Mouse (Mus musculus): Measurements from ENCODE around the gene 2410137M14Rik. TPM values are rescaled to one million over a fixed set of nuclear protein-coding genes. Genes with fewer than 3 reads are reported as not detected.
"Not testable (repeated sequence)": the region's sequence is repeated elsewhere in the genome, so short reads cannot be mapped to it uniquely, and the experiment has no call there.

Gene 2410137M14Rik
- polyA plus RNA-seq (2015; fragmentation: Nextera tagmentation; extraction: Ambion mirVana), result not detected in 2 replicates

- H3K36me3 ChIP-seq (ENCODE audit: control insufficient read depth, insufficient read depth, low read length), result no peaks in the 10 kb centered on the region
- no peaks in the 10 kb centered on the region for H3K9me3 ChIP-seq (replicated peaks; ENCODE audit: control insufficient read depth, low read length)
- WGBS, result 10% methylated on average over 18 of the region's 18 CpGs
- no peak for ATAC-seq (ENCODE audit: insufficient read depth, low FRiP score)
- peaks cover 13% of the 10 kb centered on the region for H3K4me1 ChIP-seq (ENCODE audit: control insufficient read depth, insufficient read depth, low read length)
- H3K4me2 ChIP-seq (ENCODE audit: low read depth, low read length), result peak within 1 kb of the TSS; percentile 42
- no peak within 1 kb of the TSS for H3K9ac ChIP-seq (ENCODE audit: low read length)
- H3K27me3 ChIP-seq (ENCODE audit: control insufficient read depth, insufficient read depth, low read length), result no peaks in the 10 kb centered on the region
- H3K27ac ChIP-seq (ENCODE audit: low read length), result no peak within 1 kb of the TSS
- 0 out of 2 replicates have a peak within 1 kb of the TSS, but pooled peaks have one; percentile 10 for H3K4me3 ChIP-seq (replicated peaks; ENCODE audit: low read length)
These were observed at the start of gene 2410137M14Rik for GRCm38 (mm10) chr17:36981221-36981813. Gene 2410137M14Rik, minus strand, starts transcription at chr17:36981237.

DNA sequence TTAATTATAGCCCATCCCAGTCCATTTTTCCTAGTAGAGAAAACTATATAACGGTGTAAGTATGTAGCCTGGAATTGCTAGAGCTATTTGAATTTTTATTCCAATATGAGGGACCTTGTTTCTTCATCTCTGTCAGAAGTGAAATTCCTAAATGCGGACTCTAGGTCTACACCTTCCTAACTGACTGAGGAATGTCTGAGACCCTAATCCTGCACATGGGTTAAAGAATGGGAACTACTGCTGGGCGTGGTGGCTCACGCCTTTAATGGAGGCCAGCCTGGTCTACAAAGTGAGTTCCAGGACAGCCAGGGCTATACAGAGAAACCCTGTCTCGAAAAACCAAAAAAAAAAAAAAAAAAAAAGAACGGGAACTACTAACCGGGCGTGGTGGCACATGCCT is 48.1 kb upstream of the 2410137M14Rik start:
- peak overlapping the region; percentile 54 for H3K4me3 ChIP-seq (replicated peaks; ENCODE audit: low read length)
- H3K4me1 ChIP-seq (ENCODE audit: control insufficient read depth, insufficient read depth, low read length), result no peaks in the 10 kb centered on the region
- H3K9ac ChIP-seq (ENCODE audit: low read length), result peak overlapping the region; percentile 63; the same call in 1 of the 2 replicates
- peak overlapping the region; percentile 92 for H3K27ac ChIP-seq (ENCODE audit: low read length)
- ATAC-seq (ENCODE audit: insufficient read depth, low FRiP score), result 0 out of 2 replicates have a peak, but pooled peaks have one; percentile 5
- peak overlapping the region; percentile 52 for H3K4me2 ChIP-seq (ENCODE audit: low read depth, low read length)
- no peaks in the 10 kb centered on the region for H3K36me3 ChIP-seq (ENCODE audit: control insufficient read depth, insufficient read depth, low read length)
- no peaks in the 10 kb centered on the region for H3K9me3 ChIP-seq (replicated peaks; ENCODE audit: control insufficient read depth, low read length)
- 66% methylated on average over 7 of the region's 8 CpGs for WGBS
- no peaks in the 10 kb centered on the region for H3K27me3 ChIP-seq (ENCODE audit: control insufficient read depth, insufficient read depth, low read length)

DNA sequence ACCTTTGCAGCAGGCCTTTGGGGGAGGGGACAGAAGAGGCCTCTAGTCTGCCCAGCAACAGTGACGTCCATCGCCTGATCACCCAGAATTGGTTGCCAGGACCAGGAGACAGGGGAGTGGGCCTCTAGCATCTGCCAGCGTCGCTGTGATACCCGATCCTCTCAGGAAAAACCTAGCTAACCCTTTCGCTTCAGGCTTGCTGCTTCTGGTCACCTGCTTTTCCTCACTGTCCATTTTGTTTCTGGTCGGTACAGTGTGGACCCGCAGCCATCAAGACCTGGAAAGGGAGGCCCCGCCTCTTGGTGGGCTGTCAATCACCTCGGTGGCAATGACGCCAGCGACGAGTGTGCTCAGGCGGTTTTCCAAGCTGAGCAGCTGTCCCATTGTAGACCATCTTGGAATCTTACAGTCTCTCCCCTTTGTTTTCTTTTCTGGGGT is 47.7 kb upstream of the 2410137M14Rik start:
- H3K27ac ChIP-seq (ENCODE audit: low read length), result peak overlapping the region; percentile 92
- H3K9ac ChIP-seq (ENCODE audit: low read length), result peak overlapping the region; percentile 63
- no peaks in the 10 kb centered on the region for H3K9me3 ChIP-seq (replicated peaks; ENCODE audit: control insufficient read depth, low read length)
- WGBS, result under 1% methylated on average over 14 of the region's 14 CpGs
- ATAC-seq (ENCODE audit: insufficient read depth, low FRiP score), result peak; percentile 97
- no peaks in the 10 kb centered on the region for H3K36me3 ChIP-seq (ENCODE audit: control insufficient read depth, insufficient read depth, low read length)
- H3K4me3 ChIP-seq (replicated peaks; ENCODE audit: low read length), result peak overlapping the region; percentile 54
- no peaks in the 10 kb centered on the region for H3K27me3 ChIP-seq (ENCODE audit: control insufficient read depth, insufficient read depth, low read length)
- peak overlapping the region; percentile 52 for H3K4me2 ChIP-seq (ENCODE audit: low read depth, low read length)
- no peaks in the 10 kb centered on the region for H3K4me1 ChIP-seq (ENCODE audit: control insufficient read depth, insufficient read depth, low read length)

DNA sequence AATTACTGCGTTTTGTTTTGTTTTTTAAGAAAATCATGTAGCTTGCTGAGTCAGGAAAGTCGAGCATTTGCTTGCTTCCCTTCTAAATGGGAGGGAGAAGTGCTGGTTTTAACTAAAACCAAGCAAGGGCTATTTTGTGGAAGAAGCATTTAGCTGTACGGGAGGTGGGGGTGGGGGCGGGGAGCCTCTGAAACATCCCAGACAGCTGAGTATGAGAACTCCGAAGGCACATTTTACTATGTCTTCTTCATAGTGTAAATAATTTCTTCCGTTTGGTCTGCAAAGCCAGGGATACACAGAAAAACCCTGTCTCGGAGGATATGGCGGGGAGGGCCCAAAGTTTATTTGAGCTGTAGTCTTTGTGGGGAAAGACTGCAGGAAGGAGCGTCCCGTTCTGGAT is 47.2 kb upstream of the 2410137M14Rik start:
- Histone ChIP-seq H3K27ac (ENCODE audit: low read length) (peak overlapping the region; percentile 92), H3K36me3 (ENCODE audit: control insufficient read depth, insufficient read depth, low read length) (no peaks in the 10 kb centered on the region), H3K4me1 (ENCODE audit: control insufficient read depth, insufficient read depth, low read length) (no peaks in the 10 kb centered on the region), H3K4me2 (ENCODE audit: low read depth, low read length) (peak overlapping the region; percentile 52), H3K9me3 (replicated peaks; ENCODE audit: control insufficient read depth, low read length) (no peaks in the 10 kb centered on the region), H3K4me3 (replicated peaks; ENCODE audit: low read length) (peak overlapping the region; percentile 54), H3K9ac (ENCODE audit: low read length) (peak overlapping the region; percentile 51; the same call in 1 of the 2 replicates), H3K27me3 (ENCODE audit: control insufficient read depth, insufficient read depth, low read length) (no peaks in the 10 kb centered on the region)
- 10% methylated on average over 10 of the region's 10 CpGs for WGBS
- peak; percentile 42; the same call in 1 of the 2 replicates for ATAC-seq (ENCODE audit: insufficient read depth, low FRiP score)

DNA sequence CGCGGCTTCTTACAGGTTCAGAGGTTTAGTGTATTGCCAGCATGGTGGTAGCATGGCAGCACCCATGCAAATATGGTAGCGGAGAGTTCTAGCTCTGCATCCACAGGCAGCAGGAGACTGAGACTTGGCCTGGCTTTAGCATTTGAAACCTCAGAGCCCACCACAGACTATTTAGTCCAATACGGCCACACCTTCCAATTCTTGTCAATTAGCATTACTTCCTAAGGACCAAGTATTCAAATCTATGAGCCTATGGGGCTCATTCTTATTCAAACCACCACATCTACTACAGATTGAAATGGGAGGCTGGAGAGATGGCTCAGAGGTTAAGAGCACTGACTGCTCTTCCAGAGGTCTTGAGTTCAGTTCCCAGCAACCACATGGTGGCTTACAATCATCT is 46.4 kb upstream of the 2410137M14Rik start:
- ATAC-seq (ENCODE audit: insufficient read depth, low FRiP score), result no peak
- no peaks in the 10 kb centered on the region for H3K4me1 ChIP-seq (ENCODE audit: control insufficient read depth, insufficient read depth, low read length)
- no peaks in the 10 kb centered on the region for H3K27me3 ChIP-seq (ENCODE audit: control insufficient read depth, insufficient read depth, low read length)
- no peaks in the 10 kb centered on the region for H3K36me3 ChIP-seq (ENCODE audit: control insufficient read depth, insufficient read depth, low read length)
- no peak overlapping the region for H3K4me3 ChIP-seq (replicated peaks; ENCODE audit: low read length)
- no peaks in the 10 kb centered on the region for H3K9me3 ChIP-seq (replicated peaks; ENCODE audit: control insufficient read depth, low read length)
- no peak overlapping the region for H3K4me2 ChIP-seq (ENCODE audit: low read depth, low read length)
- peak overlapping the region; percentile 42 for H3K27ac ChIP-seq (ENCODE audit: low read length)
- H3K9ac ChIP-seq (ENCODE audit: low read length), result no peak overlapping the region
- 92% methylated on average over 4 of the region's 4 CpGs for WGBS

DNA sequence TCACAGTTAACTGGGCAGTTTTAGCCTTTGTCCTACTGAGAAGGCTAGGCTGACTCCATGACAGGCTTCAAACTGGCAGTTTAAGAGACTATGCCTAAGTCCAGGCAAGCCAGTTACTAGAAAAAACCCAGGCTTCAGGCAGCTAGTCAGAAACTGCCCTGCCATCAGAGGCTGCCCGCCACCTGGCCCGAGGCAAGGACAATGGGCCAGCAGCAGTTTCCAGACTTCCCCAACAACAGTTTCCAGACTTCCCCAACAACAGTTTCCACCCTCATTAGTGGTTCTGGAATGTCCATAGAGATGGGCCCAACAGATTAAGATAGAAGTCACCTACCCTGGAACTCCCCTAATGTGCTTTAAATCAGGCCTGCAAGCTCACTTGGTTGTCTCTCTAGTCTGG is 45.4 kb upstream of the 2410137M14Rik start:
- H3K4me1 ChIP-seq (ENCODE audit: control insufficient read depth, insufficient read depth, low read length), result no peaks in the 10 kb centered on the region
- no peaks in the 10 kb centered on the region for H3K27me3 ChIP-seq (ENCODE audit: control insufficient read depth, insufficient read depth, low read length)
- no peak overlapping the region for H3K4me2 ChIP-seq (ENCODE audit: low read depth, low read length)
- H3K9ac ChIP-seq (ENCODE audit: low read length), result no peak overlapping the region
- ATAC-seq (ENCODE audit: insufficient read depth, low FRiP score), result no peak
- WGBS, result 88% methylated on average over 2 of the region's 2 CpGs
- no peak overlapping the region for H3K4me3 ChIP-seq (replicated peaks; ENCODE audit: low read length)
- H3K9me3 ChIP-seq (replicated peaks; ENCODE audit: control insufficient read depth, low read length), result no peaks in the 10 kb centered on the region
- no peak overlapping the region for H3K27ac ChIP-seq (ENCODE audit: low read length)
- no peaks in the 10 kb centered on the region for H3K36me3 ChIP-seq (ENCODE audit: control insufficient read depth, insufficient read depth, low read length)

DNA sequence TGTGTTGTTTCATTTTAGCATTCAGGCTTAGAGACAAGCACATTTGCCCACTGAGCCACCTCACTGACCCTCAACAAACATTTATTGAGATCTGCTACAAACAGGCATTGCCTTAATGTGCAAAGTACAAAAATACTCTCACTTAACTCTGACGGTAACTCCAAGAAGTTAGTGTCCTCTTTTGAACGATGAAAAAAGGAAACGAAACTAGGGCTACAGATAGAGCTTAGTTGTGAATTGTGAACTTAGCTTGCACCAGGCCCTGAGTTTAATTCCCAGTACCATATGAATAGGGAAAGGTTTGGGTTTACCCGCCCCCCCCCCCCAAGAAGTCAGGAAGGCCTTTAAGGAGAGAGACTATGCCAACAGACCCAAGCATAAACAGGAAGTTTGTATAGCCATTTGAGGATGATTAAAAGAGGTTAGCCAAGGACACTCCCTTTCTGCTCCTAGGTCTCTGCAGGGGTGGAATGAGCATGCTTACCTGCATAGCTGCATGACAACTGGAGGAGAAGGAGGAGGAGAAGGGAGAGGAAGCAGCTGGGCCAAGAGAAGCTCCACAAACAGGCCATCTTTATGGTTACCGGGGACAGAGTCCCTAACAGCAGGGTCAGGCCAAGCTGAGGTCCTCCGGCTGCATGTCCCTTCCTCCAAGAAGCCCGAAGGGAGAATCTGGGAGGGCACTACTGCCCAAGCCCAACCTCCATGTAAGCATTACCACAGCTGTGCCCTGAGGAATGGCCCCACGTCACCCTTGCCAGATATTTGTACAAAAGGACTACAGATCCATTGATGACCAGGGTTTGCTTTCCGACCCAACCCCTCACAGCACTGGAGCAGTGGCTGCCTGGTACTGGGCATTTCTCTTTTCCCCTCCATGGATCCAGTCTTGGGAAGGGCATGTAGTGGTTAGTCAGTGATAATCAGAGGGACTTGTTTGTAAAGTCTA is 41.9 kb upstream of the 2410137M14Rik start, which contains the start of gene Mog:
TSS of gene Mog (minus strand) at position 771 of the 949 bp plus-strand sequence.
- Histone ChIP-seq H3K27me3 (ENCODE audit: control insufficient read depth, insufficient read depth, low read length) (no peaks in the 10 kb centered on the region), H3K4me3 (replicated peaks; ENCODE audit: low read length) (no peak within 1 kb of the TSS), H3K9ac (ENCODE audit: low read length) (no peak within 1 kb of the TSS), H3K27ac (ENCODE audit: low read length) (no peak within 1 kb of the TSS), H3K4me1 (ENCODE audit: control insufficient read depth, insufficient read depth, low read length) (no peaks in the 10 kb centered on the region), H3K9me3 (replicated peaks; ENCODE audit: control insufficient read depth, low read length) (no peaks in the 10 kb centered on the region), H3K4me2 (ENCODE audit: low read depth, low read length) (no peak within 1 kb of the TSS), H3K36me3 (ENCODE audit: control insufficient read depth, insufficient read depth, low read length) (no peaks in the 10 kb centered on the region)
- WGBS, result 68% methylated on average over 9 of the region's 9 CpGs
- ATAC-seq (ENCODE audit: insufficient read depth, low FRiP score), result no peak

DNA sequence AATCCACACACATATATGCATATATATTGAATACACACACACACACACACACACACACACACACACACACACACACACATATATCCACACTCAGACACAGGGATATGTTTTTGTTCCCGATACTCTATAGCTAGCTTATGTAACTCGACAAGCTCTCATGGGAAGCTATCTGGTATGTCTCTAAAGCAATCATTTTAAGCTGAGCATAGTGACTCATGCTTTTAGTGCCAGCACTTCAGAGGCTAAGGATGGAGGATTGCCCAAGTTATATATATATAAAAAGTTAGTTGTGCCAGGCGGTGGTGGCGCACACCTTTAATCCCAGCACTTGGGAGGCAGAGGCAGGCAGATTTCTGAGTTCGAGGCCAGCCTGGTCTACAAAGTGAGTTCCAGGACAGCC is 38.2 kb upstream of the 2410137M14Rik start:
- H3K27me3 ChIP-seq (ENCODE audit: control insufficient read depth, insufficient read depth, low read length); H3K4me1 ChIP-seq (ENCODE audit: control insufficient read depth, insufficient read depth, low read length); H3K9ac ChIP-seq (ENCODE audit: low read length); H3K4me2 ChIP-seq (ENCODE audit: low read depth, low read length); H3K36me3 ChIP-seq (ENCODE audit: control insufficient read depth, insufficient read depth, low read length); ATAC-seq (ENCODE audit: insufficient read depth, low FRiP score); H3K27ac ChIP-seq (ENCODE audit: low read length); H3K9me3 ChIP-seq (replicated peaks; ENCODE audit: control insufficient read depth, low read length); H3K4me3 ChIP-seq (replicated peaks; ENCODE audit: low read length): not testable (repeated sequence)
- WGBS, result 91% methylated on average over 5 of the region's 5 CpGs

DNA sequence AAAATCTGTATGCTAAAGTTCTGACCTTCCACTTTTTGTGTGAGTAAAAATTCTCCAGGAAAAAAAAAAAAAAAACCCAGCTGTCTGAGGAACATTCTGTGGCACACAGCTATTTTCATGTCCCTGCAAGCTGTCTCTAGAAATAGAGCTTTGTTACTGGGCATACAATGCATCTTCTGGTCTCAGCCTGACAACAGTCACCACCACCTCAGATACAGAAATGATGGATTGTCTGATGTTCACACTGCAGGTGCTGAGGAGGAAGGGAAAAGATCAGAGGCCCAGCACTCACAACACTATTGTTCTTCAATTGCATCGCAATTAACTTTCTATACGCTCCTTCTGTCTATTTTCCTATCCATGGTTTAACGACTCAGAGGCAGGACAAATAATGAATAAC is 37.3 kb upstream of the 2410137M14Rik start:
- H3K9ac ChIP-seq (ENCODE audit: low read length), result no peak overlapping the region
- H3K27me3 ChIP-seq (ENCODE audit: control insufficient read depth, insufficient read depth, low read length), result no peaks in the 10 kb centered on the region
- ATAC-seq (ENCODE audit: insufficient read depth, low FRiP score), result no peak
- 69% methylated on average over 3 of the region's 3 CpGs for WGBS
- no peak overlapping the region for H3K4me2 ChIP-seq (ENCODE audit: low read depth, low read length)
- no peaks in the 10 kb centered on the region for H3K36me3 ChIP-seq (ENCODE audit: control insufficient read depth, insufficient read depth, low read length)
- H3K4me3 ChIP-seq (replicated peaks; ENCODE audit: low read length), result no peak overlapping the region
- no peaks in the 10 kb centered on the region for H3K9me3 ChIP-seq (replicated peaks; ENCODE audit: control insufficient read depth, low read length)
- H3K27ac ChIP-seq (ENCODE audit: low read length), result no peak overlapping the region
- no peaks in the 10 kb centered on the region for H3K4me1 ChIP-seq (ENCODE audit: control insufficient read depth, insufficient read depth, low read length)

Data from stomach, embryonic 16.5 days (tissue).